Mouse (Mus musculus) urinary bladder, adult 2 months (tissue): ENCODE data around the gene Nmnat2. TPM values are rescaled to one million over a fixed set of nuclear protein-coding genes. Genes with fewer than 3 reads are reported as not detected.

Experiments used
- DNase-seq: peaks from one replicate; pipeline ENCODE4 v3.0.0; 2022; ENCODE audit warnings: low spot score
- polyA plus RNA-seq: library from polyadenylated mRNA; depleted of rRNA; stranded (reverse); fragments of >200 nt; gene quantifications from 2 replicates; pipeline ENCODE4 v1.2.3, GENCODE M21; 2012

Nmnat2 gene
- polyA plus RNA-seq, 1 experiment, result 2.2 TPM

DNA sequence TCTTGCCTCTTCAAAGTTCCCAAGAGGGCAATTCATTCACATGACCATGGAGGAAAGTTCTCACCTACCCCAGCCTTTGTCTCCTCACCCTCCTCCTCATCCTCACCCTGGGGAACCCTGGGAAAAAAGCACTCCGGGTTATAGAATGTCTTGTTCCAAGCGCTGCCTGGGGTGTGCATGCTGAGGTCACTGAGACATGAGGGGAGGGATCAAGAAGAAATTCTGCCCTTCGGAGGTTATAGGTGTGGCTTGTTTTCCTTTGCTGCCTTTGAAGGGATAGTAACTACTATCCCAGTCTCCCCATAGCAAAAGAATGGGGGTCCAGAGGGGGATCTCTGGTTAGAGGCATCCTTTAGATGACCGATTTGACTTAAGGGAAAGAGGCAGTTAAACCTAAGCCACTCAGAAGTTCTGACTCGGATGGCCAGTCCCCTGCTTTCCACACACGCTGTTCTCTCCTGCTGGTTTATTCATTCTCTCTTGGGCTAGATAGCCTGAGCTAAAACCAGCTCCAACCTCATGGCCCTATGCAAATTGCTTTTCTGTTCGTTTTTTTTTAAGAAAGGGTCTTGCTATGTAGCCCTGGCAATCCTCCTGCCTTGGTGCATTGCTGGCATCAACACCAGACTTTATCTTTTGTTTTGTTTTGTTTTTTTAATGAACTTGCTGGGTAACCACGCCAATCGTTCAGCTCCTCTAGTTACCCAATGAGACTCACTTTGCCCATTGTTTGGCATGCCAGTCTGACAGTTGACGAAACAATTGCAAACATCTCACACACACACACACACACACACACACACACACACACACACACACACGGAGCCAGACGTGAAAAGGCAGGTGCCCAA is 139.7 kb downstream of the Nmnat2 start:
- no peak for DNase-seq

DNA sequence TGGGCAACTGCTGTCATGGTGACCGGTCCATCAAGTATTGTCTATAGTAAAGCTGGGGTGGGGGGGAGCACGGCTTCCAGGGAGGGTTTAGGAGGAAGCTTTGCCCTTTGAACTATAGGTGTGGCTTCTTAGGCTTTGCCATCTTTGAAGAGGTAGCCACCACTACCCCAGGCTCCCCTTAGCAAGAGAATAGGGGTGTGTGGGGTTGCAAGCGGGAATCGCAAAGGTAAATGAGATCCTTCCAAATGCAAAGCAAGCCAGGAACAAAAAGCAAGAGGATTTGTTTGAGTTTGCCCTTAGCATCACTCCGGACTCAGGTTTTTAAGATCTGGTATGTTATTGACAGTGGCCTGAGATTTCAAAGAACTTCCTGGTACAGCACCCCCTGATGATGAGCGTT is 140.5 kb downstream of the Nmnat2 start:
- DNase-seq, result no peak

DNA sequence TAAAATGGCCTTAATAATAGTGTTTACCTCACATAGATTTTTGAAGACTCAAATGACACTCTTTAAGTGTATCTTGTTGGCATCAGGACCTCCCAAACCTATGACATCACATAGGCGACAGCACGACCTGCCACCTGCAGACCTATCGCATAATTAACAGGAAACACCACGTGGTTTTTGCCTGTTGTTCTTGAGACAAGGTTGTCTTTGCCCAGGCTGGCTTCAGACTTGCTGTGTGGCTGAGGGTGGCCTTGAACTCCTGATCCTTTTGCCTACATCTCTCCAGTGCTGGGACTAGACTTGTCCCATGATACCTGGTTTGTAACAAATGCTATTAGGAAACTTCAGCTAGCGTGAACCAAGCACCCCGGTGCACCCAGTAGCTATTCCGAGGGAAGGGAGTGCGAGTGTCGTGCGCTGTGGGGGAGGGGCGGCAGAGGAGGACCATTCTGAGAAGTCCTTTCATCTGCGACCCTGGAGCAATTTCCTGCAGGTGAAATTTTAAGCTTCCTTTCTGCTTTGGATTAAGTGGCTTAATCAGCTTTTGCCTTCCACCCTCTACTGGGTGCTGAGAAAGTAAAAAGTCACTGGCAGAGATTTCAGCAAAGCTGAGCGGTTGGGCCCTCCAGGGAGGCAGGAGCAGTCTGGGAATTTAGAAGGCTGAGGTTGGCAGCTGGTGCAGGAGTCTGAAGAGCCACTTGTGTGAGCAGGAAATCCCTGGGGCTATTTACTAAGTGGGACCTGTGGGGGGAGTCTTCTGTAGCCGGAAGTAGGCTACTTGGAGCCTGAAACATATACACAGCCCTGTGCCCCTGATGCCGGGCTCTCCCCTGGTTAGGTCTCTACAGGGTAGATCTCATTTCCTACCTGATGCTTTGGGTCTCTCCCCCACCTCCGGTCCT is 141.3 kb downstream of the Nmnat2 start:
- DNase-seq, result no peak

DNA sequence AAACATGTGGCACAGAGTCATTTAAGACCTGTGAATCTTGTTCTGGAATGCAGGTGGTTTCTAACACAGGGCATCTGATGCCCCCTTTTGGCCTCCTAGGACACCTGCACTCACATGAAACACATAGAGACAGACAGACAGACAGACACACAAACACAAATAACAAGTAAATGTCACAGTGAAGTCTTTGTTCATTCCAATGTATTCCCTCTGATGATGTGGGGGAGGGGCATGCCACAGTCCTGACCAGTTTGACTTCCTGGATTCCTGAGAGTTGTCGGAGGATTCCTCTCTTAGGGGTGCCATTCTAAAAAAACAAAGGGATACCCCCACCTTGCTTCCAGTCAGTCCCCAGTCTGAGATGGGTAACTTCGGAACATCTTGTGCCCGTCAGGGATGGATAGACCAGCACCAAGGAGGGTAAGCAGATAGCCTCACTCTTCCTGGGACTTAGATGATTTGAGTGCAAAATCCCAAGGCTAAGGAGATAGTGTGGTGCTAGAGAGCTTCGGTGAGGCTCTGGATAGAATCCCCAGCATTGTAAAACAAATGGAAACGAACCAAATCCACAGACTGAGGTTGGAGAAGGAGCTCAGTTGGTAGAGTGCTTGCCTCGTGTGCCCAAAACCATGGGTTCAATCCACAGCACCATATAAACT is 142.4 kb downstream of the Nmnat2 start:
- no peak for DNase-seq

DNA sequence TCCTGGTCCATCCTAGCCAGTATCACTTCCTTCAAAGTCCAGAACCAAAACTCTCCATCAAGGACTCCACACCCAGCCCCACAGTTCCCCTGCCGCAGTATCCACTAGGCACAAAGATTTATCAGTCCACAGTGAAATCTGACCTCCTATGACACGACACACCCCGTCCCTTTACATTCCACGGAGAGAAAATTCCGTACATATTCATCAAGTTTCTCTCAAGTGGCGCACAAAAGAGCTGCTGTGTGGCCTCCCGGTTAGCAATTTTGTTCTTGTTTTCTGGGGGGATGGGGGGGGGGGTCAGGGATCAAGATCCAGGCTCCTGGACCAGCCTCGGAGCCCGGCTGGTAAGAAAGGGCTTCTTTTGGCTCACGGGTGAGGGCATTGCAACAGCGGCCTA is 143.8 kb downstream of the Nmnat2 start:
- no peak for DNase-seq

DNA sequence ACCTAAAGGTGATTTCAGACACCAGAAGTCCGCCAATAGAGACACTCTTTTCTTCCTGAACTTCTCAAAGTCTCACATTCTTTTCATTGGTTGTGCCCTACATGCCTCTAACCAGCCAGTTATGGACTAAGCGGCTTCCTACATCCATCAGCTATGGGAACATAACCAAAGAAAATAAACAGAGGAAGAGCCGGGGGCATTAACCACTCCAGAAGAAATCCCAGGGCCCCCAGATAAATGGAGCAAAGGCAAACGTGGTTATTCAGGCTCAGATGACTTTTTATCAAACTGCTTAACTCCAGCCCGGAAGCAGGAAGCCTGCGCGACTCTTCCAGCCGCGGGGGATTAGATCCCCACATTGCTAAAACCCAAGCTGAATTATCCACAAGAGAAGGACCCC is 146.1 kb downstream of the Nmnat2 start:
- no peak for DNase-seq

DNA sequence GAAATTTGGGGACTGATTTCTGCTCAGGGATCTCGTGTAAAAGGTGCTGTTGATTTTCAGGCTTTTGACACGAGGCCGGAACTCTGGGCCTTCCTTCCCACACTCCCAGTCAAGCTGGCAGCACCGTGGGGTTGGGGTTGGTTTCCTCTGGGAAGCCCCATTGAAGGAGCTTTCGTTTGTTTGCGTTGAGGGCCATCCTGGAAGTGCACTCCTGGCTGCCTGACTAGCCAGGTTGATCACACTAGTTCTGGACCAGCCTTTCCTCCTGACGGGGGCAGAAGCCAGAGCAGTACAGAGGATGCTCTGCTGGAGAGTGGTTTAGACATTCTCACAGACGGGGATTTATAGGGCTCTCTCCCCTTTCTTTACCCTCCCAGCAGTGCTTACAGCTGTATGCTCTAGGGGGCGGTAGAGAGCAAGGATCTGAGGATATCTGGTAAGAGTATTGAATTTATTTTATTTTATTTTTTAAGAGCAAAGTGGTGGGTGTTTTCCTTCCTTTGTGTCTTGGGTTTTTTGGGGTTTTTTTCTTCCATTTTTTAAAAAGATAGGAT is 146.6 kb downstream of the Nmnat2 start:
- DNase-seq, result no peak

DNA sequence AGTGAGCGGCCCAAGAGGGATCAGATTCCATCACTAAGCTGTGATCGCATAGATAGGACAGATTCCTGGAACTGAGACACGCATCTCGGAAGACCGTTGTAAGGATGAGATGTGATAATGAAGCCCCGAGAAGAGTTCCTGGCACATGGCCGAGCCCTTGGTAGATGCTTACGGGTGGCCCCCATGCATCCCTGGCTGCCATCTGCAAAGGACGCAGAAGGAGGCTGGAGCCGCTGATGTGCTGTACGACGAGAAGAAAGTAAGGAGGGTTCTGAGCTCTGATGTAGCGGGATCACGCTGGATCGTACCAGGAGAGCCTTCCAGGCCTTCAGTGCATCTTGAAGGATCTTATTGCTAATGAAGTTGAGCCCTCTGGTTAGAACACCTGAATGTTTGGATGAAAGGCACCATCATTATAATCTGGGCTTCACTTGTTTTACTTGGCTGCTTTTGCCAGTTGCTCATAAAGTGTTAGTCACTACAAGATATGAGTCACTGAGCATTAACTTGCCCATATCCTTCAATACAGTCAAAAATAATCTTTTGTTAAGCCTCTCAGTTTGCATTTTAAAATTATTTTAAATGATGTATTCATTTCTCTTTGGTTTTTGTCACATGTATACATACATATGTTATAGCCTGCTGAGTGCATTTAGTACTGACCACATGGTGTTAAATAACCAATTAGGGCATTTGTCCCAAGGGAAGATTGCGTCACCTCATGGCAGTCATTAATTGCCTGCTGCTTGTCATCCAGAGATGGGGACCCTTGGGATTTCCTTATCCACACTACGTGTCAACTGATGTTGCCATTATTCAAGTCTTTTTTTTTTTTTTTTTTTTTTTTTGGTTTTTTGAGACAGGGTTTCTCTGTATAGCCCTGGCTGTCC is 147.7 kb downstream of the Nmnat2 start:
- no peak for DNase-seq

DNA sequence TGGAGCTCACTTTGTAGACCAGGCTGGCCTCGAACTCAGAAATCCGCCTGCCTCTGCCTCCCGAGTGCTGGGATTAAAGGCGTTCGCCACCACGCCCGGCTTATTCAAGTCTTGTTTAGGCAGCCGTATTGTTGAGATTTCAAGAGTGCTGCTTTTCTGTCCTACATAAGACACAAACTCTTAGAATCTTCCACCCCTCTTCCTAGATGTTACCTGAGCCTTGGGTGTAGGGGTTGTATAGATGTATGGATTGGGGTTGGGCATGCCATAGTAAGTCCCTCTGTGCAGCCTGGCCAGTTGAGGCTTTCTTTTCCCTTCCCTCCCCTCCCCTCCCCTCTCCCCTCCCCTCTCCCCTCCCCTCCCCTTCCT is 148.4 kb downstream of the Nmnat2 start:
- no peak for DNase-seq

DNA sequence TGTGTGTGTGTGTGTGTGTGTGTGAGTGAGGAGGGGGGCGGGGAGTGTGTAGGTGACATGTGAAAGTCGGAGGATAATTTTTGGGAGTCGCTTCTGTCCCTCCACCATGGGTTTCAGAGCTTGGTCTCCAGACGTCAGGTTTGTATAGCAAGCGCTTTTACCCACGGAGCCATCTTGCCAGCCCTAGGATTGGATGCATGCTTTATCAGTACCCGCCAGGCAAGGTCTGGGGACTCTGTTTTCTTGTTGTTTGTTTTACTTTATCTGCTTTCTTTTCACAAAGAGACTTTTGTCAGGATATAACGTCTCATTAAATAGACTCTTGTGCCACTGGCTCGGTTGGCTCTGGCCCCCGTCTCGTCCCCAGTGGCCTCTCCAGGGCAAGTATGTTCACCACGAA is 150.0 kb downstream of the Nmnat2 start:
- DNase-seq, result no peak

DNA sequence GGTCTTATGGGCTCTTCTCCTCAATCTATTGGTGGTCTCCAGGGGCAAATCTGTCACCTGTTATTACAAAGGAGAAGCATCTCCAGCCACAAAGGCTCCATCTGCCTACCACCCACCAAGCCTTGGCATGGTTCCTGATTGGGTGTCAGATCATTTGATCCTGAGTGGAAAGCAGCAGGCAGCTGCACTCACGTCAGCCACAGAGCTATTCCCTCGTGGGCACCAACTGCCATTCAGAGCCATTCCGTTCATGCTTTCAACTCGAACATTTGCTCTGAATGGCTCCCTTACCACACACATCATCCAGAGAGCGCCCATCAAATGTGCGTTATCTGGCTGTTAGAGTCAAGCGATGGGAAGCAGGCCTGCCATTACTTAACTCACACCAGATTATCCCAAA is 153.1 kb downstream of the Nmnat2 start:
- no peak for DNase-seq

DNA sequence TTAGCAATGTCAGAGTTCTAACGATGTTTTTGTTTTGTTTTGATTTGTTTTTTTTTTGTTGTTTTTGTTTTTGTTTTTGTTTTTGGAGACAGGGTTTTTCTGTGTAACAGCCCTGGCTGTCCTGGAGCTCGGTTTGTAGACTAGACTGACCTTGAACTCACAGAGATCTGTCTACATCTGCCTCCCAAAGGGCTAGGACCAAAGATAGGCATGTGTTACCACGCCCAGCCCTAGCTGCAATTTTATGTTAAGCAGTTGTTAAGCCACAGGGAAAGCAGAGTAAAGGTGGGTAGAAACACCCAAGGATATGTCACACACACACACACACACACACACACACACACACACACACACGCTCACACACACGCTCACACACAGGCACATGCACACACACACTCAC is 154.6 kb downstream of the Nmnat2 start:
- no peak for DNase-seq

DNA sequence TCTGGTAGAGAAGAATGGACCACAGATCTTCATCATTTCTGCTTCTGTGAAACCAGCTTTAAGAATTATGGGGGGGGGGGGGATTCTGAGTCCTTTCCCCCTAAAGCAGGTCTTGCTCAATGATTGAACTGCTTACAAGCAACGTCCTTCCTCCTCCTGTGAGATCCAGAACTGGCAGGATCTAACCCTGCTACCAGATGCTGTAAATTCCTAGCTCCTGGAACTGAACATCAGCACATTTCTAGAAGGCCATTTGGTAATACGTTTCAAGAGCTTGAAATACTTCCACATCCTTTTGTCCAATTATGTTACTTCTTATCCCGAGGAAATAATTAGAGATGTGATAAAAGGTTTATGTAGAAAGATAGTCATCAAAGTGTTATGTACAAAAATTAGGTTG is 155.0 kb downstream of the Nmnat2 start:
- DNase-seq, result no peak

DNA sequence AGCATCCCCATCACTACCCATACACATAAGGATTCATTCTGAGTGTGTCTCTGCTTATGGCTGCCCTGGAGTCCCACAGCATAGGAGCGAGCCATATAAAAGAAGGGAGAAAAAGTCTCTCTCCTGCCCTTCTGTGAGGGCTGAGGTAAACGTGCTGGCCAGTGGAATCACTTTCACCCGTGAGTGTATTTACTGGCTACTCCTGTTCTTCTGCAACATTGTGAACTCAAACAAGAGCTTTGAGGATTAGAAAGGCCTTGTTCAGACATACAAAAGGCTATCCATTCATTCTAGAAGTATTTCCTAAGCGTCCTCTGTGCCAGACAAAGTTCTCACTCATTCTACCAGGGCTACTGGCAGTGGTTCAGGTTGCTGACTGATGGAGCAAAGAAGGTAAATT is 156.8 kb downstream of the Nmnat2 start:
- no peak for DNase-seq

DNA sequence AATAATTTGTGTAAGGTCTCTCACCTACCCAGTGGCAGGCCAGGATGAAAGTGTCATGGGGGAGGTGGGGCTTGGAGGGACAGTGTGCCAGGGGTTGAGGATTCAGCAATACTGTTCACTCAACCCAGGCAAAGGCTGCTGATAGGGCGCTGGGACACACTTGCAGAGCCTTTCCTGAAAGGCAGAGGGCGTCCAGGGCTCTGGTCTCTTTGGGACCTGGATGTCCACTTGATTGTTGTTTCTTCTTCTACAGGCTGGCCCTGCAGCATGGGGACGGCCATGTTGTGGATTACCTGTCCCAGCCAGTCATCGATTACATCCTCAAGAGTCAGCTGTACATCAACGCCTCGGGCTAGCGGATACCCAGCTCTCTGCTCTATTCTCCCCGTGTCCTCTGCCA is 160.5 kb downstream of the Nmnat2 start:
- no peak for DNase-seq

DNA sequence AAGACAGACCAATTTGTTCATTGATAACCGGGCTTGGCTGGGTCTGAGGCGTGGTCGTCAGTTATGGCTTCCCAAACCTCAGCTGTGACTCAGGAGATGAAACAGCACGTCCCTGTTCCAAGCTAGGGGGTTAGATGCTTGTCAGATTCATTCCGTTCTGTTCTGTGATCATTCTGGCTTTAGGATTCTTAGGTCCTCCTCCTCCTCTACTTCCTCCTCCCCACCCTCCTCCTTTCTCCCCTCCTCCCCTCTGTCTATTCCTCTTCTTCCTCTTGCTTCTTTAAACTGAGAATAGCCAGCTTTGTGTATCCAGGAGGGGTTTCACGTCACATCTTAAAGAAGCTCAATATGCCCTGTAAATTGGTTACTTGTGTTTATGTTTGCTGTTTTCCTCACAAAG is 165.8 kb downstream of the Nmnat2 start:
- DNase-seq, result no peak

DNA sequence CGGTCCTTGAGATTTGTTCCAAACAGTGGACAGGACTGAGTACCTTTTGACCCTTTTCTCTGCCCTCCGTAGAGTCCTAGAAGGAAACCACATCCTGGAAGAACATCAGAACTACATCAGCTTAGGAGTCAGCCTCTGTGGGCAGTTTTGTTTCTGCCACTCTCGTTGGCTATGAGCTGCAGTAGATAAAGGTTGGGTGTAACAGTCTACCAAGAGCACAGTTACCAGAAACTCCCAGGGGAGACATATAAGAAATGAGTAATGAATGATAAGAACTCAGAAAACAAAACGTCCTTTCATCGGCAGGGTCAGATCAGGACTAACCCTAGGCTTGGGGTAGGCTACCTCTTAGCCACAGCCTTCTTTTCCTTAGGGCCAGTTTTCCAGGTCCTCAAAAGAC is 166.5 kb downstream of the Nmnat2 start:
- no peak for DNase-seq

DNA sequence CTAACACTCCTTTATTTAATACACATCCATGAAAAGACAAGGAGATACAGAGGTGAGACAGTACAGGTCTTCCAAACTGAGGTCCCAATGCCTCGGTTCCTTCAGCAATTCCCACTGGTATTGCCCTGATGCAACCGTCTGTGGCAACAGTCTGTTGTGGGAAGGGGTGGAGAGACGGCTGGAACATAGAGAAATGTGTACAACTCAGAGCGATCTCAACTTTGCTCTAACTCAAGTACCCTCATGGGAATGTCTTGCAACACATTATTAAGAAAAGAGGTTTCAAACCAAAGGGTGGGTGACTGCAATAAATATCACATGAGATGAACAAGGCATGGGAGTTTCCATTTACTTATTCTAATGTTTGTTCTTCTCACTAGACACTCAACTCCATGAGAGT is 168.0 kb downstream of the Nmnat2 start:
- DNase-seq, result no peak

DNA sequence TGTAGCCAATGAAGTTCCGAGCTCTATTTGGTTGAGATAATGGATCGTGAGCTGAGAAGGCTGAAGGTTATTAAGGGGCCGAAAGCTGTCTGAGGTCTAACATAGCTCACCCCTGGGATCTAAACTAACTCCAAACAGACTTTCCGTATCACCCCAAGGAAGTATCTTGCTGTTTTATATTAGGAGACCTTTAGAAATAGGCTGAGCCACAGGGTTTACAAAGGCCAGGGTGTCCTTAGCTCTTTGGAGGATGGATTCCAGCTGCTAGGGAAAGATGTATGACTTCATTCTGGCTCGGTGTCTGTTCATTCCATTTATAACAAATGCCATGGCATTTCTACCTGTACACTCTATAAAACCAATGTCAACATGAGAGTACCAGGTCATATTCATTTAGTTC is 169.7 kb downstream of the Nmnat2 start:
- DNase-seq, result no peak

DNA sequence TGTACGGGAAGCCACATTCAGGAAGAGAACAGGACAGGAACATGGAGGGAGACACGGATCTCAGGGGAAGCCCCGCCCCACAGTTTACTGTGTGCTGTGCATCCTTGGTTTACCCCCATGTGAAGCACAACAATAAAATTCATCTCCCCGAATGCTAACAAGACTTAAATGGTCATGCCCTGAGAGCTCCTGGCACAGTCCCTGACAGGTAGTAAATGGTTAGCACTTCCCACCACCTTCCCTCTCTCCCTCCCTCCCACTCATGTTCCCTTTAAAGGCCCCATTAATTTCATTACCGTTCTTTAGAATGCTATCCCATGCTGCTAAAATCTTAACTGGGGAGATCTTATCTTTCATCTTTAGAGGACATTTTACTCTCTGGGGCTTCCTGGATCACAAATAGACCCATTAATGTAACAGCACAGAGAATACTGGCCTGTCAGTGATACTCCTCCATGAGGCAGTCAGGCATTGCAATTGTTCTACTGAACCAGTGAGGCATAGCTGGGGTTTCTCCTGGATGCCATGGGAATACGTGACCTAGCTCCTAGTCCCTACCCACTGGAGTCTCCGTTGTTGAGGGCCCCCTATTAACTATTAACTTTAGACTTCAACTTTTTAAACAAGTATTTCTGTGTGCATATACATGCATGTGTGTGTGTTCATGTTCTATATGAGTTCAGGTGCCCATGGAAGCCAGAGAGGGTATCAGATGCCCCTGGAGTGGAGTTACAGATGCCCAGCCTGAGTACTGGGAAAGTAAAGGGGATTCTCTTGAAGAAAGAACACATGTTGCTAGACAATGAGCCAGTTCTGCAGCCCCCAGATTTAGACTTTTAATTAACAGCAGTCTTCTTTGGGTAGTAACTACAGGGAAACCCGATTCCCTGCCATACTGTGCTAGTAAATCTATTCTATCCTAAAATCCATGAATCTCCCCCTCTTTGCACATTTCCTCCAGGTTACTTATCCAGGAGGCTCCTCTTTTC is 170.8 kb downstream of the Nmnat2 start:
- no peak for DNase-seq
